Mouse (Mus musculus): ENCODE data around the gene Csmd2.

The Csmd2 gene

GRCm38 (mm10) chr4:128259211-128259610, 271.6 kb downstream of the Csmd2 start:
- no peak for DNase-seq

GRCm38 (mm10) chr4:128260907-128261560, 273.4 kb downstream of the Csmd2 start, which contains the start of gene Hmgb4:
Hmgb4 (minus strand) TSS chr4:128260957.
- DNase-seq: no peak

GRCm38 (mm10) chr4:128264491-128264890, 276.8 kb downstream of the Csmd2 start:
- DNase-seq: no peak

GRCm38 (mm10) chr4:128265341-128265740, 277.7 kb downstream of the Csmd2 start:
- DNase-seq: peak; percentile 39 to 55

- peak in 1 of 2 experiments; percentile 29 for DNase-seq
Observed at GRCm38 (mm10) chr4:128269261-128269875, 281.7 kb downstream of the Csmd2 start.

GRCm38 (mm10) chr4:128270177-128270576, 282.5 kb downstream of the Csmd2 start:
- peak; percentile 52 to 58 for DNase-seq

GRCm38 (mm10) chr4:128270931-128271330, 283.3 kb downstream of the Csmd2 start:
- DNase-seq: peak; percentile 57 to 69

- peak; percentile 72 to 77 for DNase-seq
Observed at GRCm38 (mm10) chr4:128272501-128272900, 284.8 kb downstream of the Csmd2 start.

GRCm38 (mm10) chr4:128273146-128273545, 285.5 kb downstream of the Csmd2 start:
- DNase-seq: peak; percentile 62 to 63

- no peak for DNase-seq
Observed at GRCm38 (mm10) chr4:128275116-128275515, 287.5 kb downstream of the Csmd2 start.

- DNase-seq: no peak
Observed at GRCm38 (mm10) chr4:128275586-128275985, 287.9 kb downstream of the Csmd2 start.

GRCm38 (mm10) chr4:128285009-128285408, 297.4 kb downstream of the Csmd2 start:
- DNase-seq: no peak

- no peak for DNase-seq
Observed at GRCm38 (mm10) chr4:128288095-128288494, 300.4 kb downstream of the Csmd2 start.

GRCm38 (mm10) chr4:128304049-128304448, 316.4 kb downstream of the Csmd2 start:
- DNase-seq: peak; percentile 59 to 71

- peak; percentile 68 to 71 for DNase-seq
Observed at GRCm38 (mm10) chr4:128306011-128306410, 318.4 kb downstream of the Csmd2 start.

GRCm38 (mm10) chr4:128315328-128315727, 327.7 kb downstream of the Csmd2 start:
- DNase-seq: peak; percentile 51 to 61

GRCm38 (mm10) chr4:128317951-128318350, 330.3 kb downstream of the Csmd2 start:
- peak; percentile 57 to 69 for DNase-seq

- peak; percentile 41 to 56 for DNase-seq
Observed at GRCm38 (mm10) chr4:128325511-128325910, 337.9 kb downstream of the Csmd2 start.

- peak; percentile 53 to 67 for DNase-seq
Observed at GRCm38 (mm10) chr4:128326755-128327154, 339.1 kb downstream of the Csmd2 start.

GRCm38 (mm10) chr4:128327421-128327820, 339.8 kb downstream of the Csmd2 start:
- DNase-seq: peak; percentile 34 to 61

- DNase-seq: peak; percentile 90 to 93
Observed at GRCm38 (mm10) chr4:128330519-128330918, 342.9 kb downstream of the Csmd2 start.

- no peak for DNase-seq
Observed at GRCm38 (mm10) chr4:128340457-128340856, 352.8 kb downstream of the Csmd2 start.

GRCm38 (mm10) chr4:128341315-128341714, 353.7 kb downstream of the Csmd2 start:
- DNase-seq: peak; percentile 36 to 44

GRCm38 (mm10) chr4:128342208-128342607, 354.6 kb downstream of the Csmd2 start:
- no peak for DNase-seq
